Mouse (Mus musculus) lung, postnatal 14 days (tissue): ENCODE measurements around the gene Blvrb.

Experiments used
- DNase-seq: peaks from one replicate; pipeline ENCODE4 v3.0.0; 2021

Gene Blvrb

DNA sequence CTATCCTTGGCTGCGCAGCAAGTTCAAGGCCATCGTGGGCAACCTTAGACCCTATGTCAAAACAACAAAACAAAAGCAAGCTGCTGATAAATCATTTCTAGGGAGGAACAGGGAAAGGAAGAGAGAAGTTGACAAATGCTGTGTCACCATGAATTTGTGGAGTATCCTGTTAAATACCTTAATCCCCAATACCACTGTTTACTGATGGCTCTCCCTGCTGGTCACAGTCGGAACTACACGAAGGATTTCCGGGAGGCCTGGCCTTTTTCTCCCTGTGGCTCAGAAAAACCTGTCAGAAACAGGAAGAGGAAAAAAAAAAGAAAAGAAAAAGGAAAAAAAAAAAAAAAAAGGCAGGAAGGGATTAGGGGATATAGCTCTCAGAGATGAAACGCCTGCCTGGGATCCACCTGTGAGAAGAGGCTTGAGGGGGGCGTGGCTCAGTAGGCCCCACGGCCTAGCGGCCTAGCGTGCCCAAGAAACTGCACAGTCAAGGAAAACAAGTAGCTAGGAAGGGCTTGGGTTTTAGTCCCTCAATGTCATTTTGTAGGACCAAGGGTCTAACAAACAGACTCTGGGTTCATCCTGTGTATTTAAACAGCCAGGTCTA lies 1.6 kb downstream of the Blvrb start:
- peak; percentile 82 for DNase-seq

DNA sequence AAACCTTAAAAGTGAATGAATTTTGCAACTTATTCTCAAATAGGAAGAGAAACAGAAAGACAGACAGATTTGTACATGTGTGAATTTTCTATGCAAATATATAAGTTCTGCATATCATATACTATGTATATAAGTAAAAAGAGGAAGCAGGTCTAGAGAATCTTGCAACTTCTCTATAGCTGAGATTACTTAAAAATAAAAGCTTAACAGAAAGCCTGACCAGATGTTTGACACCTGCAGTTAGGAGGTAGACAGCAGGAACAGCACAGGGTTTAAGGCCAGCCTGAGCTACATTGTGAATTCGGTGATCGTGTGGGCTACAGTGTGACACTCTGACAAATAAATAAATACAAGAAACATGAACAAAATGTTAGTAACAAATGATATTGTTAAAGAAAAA lies 3.6 kb downstream of the Blvrb start:
- DNase-seq, result no peak

- DNase-seq, result no peak
These were observed 4.5 kb downstream of the Blvrb start for GRCm38 (mm10) chr7:27452206-27452770.

GRCm38 (mm10) chr7:27454461-27455121 lies 6.8 kb downstream of the Blvrb start:
- no peak for DNase-seq

- DNase-seq, result no peak
These were observed 7.5 kb downstream of the Blvrb start for GRCm38 (mm10) chr7:27455273-27455672.

- no peak for DNase-seq
These were observed 10.8 kb downstream of the Blvrb start for GRCm38 (mm10) chr7:27458614-27459013.

- no peak for DNase-seq
These were observed 11.9 kb downstream of the Blvrb start for GRCm38 (mm10) chr7:27459640-27460039.

DNA sequence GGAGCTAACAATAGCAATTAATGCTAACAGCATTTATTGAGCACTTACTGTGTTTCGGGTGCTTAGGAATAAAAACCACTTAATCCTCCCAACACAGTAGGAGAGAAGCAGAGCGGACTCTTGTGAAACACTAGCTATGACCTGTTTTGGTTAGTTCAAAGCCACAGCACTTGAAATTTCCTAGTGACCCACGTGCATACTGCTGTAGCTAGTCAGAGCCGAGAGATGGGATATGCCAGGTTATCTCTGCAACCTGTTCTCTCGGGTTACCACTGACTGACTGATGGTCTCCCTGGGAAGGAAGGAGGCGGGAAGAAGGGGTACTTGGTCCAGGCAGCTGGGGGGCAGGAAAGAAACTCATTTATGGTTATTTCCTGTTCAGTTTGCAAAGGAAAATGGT lies 12.7 kb downstream of the Blvrb start:
- no peak for DNase-seq

- DNase-seq, result no peak
These were observed 19.9 kb downstream of the Blvrb start for GRCm38 (mm10) chr7:27467648-27468047.

- DNase-seq, result no peak
These were observed 23.8 kb downstream of the Blvrb start for GRCm38 (mm10) chr7:27471390-27472120.

GRCm38 (mm10) chr7:27472596-27472995 lies 24.8 kb downstream of the Blvrb start:
- DNase-seq, result peak; percentile 14

DNA sequence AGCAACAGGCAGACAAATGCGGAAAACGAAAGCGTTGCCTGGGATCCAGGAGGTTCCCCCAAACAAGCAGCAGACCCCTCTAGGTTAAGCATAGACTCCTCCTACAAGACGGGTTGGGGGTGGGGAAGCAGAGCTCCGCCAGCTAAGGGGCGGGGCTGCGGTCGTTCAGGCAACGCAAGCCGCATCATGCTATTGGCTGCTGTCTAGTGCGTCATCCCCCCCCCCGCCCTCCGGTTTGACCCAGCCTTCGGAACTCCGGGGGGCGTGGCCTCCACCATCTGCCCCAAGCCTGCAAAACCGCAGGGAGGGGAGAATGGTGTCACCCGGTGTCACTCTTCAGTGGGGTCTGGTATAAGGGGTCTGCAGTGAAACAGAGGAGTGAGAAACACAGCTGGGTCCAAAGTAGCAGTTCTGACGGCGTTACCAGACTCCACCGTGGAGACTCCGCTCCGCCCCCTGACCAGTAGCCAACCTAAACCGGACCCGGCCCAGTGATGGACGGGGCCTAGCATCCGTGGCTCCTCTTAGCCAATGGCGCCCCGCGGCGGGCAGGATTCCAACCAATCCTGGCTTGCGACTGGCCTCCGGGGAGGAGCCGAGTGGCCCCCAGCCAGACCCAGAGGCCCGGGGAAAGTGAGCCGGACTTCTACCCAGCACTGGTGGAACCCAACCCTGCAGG lies 25.5 kb downstream of the Blvrb start, which contains the start of gene Sertad3:
Sertad3 (plus strand) TSS at position 613 of the 679 bp plus-strand sequence.
- peak; percentile 100 for DNase-seq

DNA sequence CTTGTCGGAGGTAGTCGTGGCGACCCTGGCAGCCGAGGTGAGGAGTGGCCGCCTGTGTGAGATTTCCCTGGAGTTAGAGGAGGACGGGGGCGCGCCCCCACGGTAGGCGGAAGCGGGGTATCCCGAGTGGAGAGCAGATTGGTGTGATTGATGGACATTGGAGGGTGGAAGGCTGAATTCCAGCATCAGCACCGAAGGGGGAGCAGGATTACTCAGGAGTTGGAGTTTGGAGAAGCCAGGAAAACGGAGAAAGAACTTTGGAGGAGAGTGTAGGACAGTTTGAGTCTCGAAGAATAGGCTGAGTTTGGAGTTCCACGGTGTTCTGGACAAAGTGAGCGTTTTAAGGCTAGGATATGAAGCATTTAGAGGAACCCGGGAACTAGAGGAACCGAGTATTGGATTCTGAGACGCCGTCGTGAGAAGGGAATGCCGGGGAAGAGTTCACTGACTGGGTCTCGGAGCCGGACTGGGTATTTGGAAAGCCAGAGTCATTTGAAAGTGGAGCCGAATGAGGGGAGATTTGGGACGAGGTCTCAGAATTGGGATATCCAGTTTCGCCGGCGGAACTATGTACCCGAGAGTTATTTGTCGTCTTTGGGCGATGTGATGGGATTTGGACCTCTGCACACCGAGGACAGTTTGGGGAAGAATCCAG lies 26.2 kb downstream of the Blvrb start:
- no peak for DNase-seq

DNA sequence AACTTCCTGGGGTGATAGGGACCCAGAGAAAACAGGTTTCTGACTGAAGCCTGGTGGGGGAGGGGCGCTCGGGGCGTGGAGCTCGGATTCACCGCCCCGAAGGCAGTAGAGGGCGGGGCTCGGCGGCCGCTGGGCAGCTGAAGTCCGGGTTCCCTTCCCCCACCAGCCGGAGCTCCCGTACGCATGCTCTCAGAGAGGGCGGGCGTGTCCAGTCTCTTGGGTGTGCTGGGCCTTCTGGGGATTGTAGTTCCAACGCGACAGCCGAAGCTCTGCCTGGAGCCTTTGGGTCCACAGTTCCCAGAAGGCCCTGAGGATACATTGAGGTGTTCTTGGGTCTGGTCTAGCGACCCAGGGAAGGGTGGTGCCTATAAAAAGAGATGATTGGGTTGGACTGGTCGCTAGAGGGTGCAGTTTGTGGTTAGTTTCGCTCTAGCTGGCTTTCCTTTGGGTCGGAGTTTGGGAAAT lies 26.7 kb downstream of the Blvrb start:
- peak; percentile 99 for DNase-seq

- DNase-seq, result no peak
These were observed 27.8 kb downstream of the Blvrb start for GRCm38 (mm10) chr7:27475596-27475995.

DNA sequence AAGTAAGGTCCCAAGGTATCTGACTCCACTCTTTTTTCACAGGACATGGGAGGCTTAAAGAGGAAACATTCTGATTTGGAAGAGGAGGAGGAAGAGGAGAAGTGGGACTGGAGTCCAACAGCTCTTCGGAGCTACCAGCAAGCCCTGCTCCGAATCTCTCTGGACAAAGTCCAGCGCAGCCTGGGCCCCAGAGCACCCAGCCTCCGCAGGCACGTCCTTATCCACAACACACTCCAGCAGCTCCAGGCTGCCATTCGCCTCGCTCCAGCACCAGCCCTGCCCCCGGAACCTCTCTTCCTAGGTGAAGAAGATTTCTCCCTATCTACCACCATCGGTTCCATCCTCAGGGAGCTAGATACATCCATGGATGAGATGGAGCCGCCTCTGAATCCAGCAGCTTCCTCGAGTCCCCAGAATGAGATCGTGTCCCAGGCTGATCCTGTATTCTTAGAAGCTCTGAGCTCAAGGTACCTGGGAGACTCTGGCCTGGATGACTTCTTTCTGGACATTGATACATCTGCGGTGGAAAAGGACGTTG lies 28.4 kb downstream of the Blvrb start:
- no peak for DNase-seq

GRCm38 (mm10) chr7:27478561-27478960 lies 30.8 kb downstream of the Blvrb start:
- DNase-seq, result no peak

GRCm38 (mm10) chr7:27479750-27480149 lies 32.0 kb downstream of the Blvrb start:
- DNase-seq, result no peak

DNA sequence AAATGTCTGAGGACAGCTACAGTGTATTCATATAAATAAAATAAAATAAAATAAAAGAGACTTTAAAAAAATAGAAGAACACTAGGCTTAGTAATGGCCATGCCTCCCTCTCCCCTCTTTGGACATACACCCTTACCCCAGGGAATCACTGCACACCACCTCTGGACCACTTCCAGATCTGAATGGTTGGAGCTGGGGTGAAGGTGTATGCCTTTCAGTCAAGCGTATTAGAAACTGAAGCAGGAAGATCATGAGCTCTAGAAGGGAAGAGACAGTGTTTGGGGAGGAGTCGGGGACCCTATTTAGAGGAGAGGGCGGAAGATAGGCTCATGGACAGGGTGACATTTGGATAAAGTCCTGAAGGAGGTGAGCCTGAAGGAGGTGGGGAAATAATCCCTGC lies 32.7 kb downstream of the Blvrb start:
- no peak for DNase-seq

GRCm38 (mm10) chr7:27480927-27481626 lies 33.3 kb downstream of the Blvrb start:
- DNase-seq, result no peak

DNA sequence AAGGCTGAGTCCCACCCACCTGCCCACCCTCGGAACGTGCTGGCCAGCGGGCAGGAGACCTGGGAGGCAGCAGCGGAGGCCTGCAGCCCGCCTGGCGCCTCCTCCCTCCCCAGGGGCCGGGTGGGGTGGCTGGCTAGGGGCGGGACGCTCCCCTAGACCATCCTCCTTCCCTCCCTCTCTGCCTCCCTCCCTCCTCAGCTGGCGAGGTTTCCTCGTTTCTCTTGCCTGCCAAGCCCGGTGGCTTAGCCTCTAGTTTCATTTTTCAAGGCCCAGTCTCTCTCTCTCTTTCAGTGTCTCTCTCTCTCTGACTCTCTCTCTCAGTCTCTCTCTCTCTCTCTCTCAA lies 33.8 kb downstream of the Blvrb start:
- peak; percentile 90 for DNase-seq

- DNase-seq, result no peak
These were observed 36.1 kb downstream of the Blvrb start for GRCm38 (mm10) chr7:27483860-27484259.
